Mouse (Mus musculus) megakaryocyte, adult 5-6 weeks (primary cell): ENCODE results near the gene Raver1. TPM values are rescaled to one million over a fixed set of nuclear protein-coding genes. Genes with fewer than 3 reads are reported as not detected.
A peak's percentile ranks its signal among the peaks of the same experiment; 100 is the strongest.
"Not testable (repeated sequence)": the region's sequence is repeated elsewhere in the genome, so short reads cannot be mapped to it uniquely, and the experiment has no call there.

Source experiments
- ATAC-seq: 2 replicates; pipeline ENCODE4 v1.8.0; 2016; ENCODE audit warnings: mild to moderate bottlenecking, inconsistent platforms; ENCODE audit not compliant: poor library complexity, severe bottlenecking
- total RNA-seq, 2 experiments: library from RNA; stranded (forward) in 1 of 2; stranded (reverse) in 1 of 2; fragments of 153-499, 151-499 nt in 1 of 2; fragments of 221-1000, 200-1000 nt in 1 of 2; gene quantifications; 2 replicates each; pipeline versions ENCODE4 v1.2.3 to v1.2.4; 2015 to 2017

Gene Raver1
- total RNA-seq, 2 experiments from 2014 or later: 17.1 to 36.0 TPM

GRCm38 (mm10) chr9:21105760-21106564 lies 14.2 kb upstream of the Raver1 start:
- ATAC-seq: no peak

GRCm38 (mm10) chr9:21104814-21105213 lies 13.0 kb upstream of the Raver1 start:
- no peak for ATAC-seq

GRCm38 (mm10) chr9:21102076-21102475 lies 10.3 kb upstream of the Raver1 start:
- ATAC-seq: no peak

GRCm38 (mm10) chr9:21100447-21101161 lies 8.8 kb upstream of the Raver1 start:
- ATAC-seq: peak; percentile 49

GRCm38 (mm10) chr9:21097793-21098192 lies 6.0 kb upstream of the Raver1 start:
- no peak for ATAC-seq

GRCm38 (mm10) chr9:21095958-21096357 lies 4.2 kb upstream of the Raver1 start:
- no peak for ATAC-seq

- ATAC-seq: no peak
Observed at GRCm38 (mm10) chr9:21093423-21093822, 1.6 kb upstream of the Raver1 start.

- no peak for ATAC-seq
Observed at GRCm38 (mm10) chr9:21090972-21091706, 669 bp downstream of the Raver1 start.

GRCm38 (mm10) chr9:21090537-21090936 lies 1.3 kb downstream of the Raver1 start:
- ATAC-seq: no peak

GRCm38 (mm10) chr9:21083324-21083723 lies 8.5 kb downstream of the Raver1 start:
- ATAC-seq: no peak

GRCm38 (mm10) chr9:21081127-21081526 lies 10.7 kb downstream of the Raver1 start:
- no peak for ATAC-seq

- ATAC-seq: no peak
Observed at GRCm38 (mm10) chr9:21075625-21076024, 16.2 kb downstream of the Raver1 start.

GRCm38 (mm10) chr9:21074173-21074572 lies 17.6 kb downstream of the Raver1 start:
- no peak for ATAC-seq

- ATAC-seq: peak; percentile 98
Observed at GRCm38 (mm10) chr9:21073044-21073840, 18.6 kb downstream of the Raver1 start, which contains the start of the genes Gm49373 and Fdx1l. Gm49373 (minus strand) TSS chr9:21073096. Fdx1l (minus strand) TSS chr9:21073614.

GRCm38 (mm10) chr9:21072641-21073040 lies 19.2 kb downstream of the Raver1 start:
- ATAC-seq: no peak

GRCm38 (mm10) chr9:21067006-21067684 lies 24.7 kb downstream of the Raver1 start, which contains the start of gene Zglp1:
Zglp1 (minus strand) TSS chr9:21067093.
- no peak for ATAC-seq

- no peak for ATAC-seq
Observed at GRCm38 (mm10) chr9:21062928-21063327, 28.9 kb downstream of the Raver1 start.

- ATAC-seq: no peak
Observed at GRCm38 (mm10) chr9:21051578-21051977, 40.2 kb downstream of the Raver1 start.

GRCm38 (mm10) chr9:21045235-21045634 lies 46.6 kb downstream of the Raver1 start:
- ATAC-seq: no peak

GRCm38 (mm10) chr9:21044785-21045184 lies 47.0 kb downstream of the Raver1 start:
- not testable (repeated sequence) for ATAC-seq
